Mouse (Mus musculus) CD8-positive naive resting alpha-beta T cell, adult 2 months (primary cell): Measurements from ENCODE around the gene Map3k4.
"Not testable (repeated sequence)": the region's sequence is repeated elsewhere in the genome, so short reads cannot be mapped to it uniquely, and the experiment has no call there.

Experiments used
- DNase-seq, 2 experiments: peaks; one replicate each; pipeline ENCODE4 v3.0.0; 2022; ENCODE audit warnings: low read depth in 2 of 2, low spot score in 2 of 2

The Map3k4 gene

GRCm38 (mm10) chr17:12307251-12308135, 11.1 kb downstream of the Map3k4 start:
- DNase-seq, result peak; percentile 63 to 74

GRCm38 (mm10) chr17:12304658-12305057, 13.9 kb downstream of the Map3k4 start:
- DNase-seq, result no peak

GRCm38 (mm10) chr17:12300896-12301706, 17.5 kb downstream of the Map3k4 start:
- peak; percentile 43 to 67 for DNase-seq

- no peak for DNase-seq
These were observed 18.4 kb downstream of the Map3k4 start for GRCm38 (mm10) chr17:12300127-12300675.

- DNase-seq, result no peak
These were observed 19.2 kb downstream of the Map3k4 start for GRCm38 (mm10) chr17:12299371-12299770.

DNA sequence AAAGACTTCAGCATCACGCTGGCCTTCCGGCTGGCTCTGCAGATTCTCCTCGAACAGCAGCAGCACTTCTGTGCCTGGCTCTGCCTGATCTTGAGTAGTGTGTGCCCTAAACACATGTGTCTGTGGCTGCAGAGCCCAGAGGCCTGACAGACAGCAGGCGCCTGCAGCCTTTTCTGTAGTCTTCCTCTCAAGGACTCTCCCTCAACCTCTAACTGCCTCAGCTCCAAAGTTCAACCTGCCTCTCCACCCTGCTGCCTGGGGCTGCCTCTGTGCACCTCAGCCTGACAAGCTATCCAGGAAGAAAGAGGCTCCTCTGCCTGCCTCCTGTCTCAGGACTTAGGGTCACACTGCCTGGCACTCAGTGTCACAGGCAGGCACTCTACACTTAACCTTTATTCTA, 20.6 kb downstream of the Map3k4 start:
- DNase-seq, result no peak

GRCm38 (mm10) chr17:12297292-12297691, 21.3 kb downstream of the Map3k4 start:
- no peak for DNase-seq

DNA sequence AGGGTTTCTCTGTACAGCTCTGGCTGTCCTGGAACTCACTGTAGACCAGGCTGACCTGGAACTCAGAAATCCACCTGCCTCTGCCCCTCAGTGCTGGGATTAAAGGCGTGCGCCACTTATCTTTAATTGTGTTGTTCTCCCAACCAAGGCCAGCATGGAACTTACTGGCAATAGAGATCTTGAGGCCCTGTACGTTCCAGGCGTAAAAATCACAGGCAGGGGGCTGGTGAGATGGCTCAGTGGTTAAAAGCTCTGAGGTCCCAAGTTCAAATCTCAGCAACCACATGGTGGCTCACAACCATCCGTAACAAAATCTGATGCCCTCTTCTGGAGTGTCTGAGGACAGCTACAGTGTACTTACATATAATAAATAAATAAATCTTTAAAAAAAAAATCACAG, 22.7 kb downstream of the Map3k4 start:
- DNase-seq, result not testable (repeated sequence)

GRCm38 (mm10) chr17:12294424-12294823, 24.2 kb downstream of the Map3k4 start:
- DNase-seq, result no peak

DNA sequence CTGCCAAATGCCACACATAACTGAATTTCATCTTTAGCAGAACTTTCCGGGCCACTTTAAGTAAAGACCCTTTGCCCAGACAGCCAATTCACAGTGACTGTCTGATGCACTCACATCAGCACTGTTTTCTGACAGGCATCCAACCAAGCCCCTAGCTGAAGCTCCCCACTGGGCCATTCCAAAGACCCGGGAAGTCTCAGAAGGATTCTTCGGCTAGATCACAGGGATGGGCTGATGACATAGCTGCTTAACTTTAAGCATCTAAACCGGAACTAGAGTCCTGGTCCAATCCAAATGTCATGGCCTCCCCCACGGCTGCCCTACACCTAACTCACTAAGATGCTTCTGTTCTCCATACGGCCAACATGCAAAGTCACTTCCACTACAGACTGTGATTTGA, 25.0 kb downstream of the Map3k4 start:
- no peak for DNase-seq

GRCm38 (mm10) chr17:12292877-12293276, 25.7 kb downstream of the Map3k4 start:
- no peak for DNase-seq

GRCm38 (mm10) chr17:12292356-12292755, 26.2 kb downstream of the Map3k4 start:
- no peak for DNase-seq

DNA sequence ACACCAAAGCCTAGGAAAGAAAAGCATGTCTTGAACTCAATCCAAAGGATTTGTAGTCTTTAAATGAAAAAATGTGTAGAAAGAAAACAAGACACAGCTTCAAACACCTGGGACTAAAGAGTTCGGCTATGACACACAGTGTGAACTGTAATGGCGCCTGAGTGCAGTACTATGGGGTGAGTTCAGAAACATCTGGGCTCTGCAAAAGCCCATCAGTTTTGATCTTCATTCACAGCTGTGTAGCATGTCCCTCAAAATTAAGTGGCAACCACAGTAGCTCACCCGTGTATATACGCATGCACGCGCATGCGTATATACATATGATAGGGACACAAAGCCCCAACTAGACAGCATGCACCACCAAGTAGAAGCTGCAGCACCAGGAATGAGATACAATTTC, 27.4 kb downstream of the Map3k4 start:
- DNase-seq, result no peak

- DNase-seq, result no peak
These were observed 27.9 kb downstream of the Map3k4 start for GRCm38 (mm10) chr17:12290735-12291134.

DNA sequence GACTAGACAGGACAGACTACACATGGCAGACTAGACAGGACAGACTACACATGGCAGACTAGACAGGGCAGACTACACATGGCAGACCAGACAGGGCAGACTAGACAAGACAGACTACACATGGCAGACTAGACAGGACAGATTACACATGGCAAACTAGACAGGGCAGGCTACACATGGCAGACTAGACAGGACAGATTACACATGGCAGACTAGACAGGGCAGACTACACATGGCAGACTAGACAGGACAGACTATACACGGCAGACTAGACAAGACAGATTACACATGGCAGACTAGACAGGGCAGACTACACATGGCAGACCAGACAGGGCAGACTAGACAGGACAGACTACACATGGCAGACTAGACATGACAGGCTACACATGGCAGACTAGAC, 28.8 kb downstream of the Map3k4 start:
- DNase-seq, result not testable (repeated sequence)

DNA sequence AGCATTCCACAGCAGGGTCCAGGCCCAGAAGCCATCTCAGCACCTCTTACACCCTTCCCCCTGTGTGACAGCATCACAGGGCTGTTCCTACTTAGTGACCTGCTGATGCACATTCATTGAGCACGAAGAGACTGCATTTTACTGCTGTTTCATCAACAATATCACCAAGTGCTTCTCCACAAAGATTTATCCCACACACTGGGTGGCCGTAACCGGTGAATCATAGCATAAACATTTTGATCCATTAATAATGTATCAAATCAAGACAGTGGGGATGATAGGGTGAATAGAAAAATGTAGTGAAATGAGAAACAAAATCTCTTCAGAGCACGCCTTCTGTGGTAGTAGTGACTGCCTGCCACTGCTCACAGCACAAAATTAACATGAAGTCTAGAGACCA, 29.7 kb downstream of the Map3k4 start:
- DNase-seq, result no peak

DNA sequence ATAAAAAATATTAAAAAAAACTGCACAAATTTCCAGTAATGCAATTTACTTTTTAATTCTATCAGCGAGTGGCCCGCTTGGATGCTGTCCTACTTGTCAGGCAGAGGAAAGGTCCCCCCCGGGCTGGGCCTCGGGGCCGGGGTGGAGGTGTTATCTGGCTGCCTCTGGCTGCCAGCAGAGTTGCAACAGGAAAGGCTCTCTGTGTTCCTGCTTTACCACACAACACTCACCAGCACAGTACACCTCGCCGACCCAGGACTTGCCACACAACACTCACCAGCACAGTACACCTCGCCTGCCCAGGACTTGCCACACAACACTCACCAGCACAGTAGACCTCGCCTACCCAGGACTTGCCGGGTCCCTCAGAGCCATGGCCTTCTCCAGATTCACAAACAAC, 38.8 kb downstream of the Map3k4 start:
- DNase-seq, result no peak

- no peak for DNase-seq
These were observed 40.5 kb downstream of the Map3k4 start for GRCm38 (mm10) chr17:12278073-12278472.

- DNase-seq, result no peak
These were observed 41.3 kb downstream of the Map3k4 start for GRCm38 (mm10) chr17:12277297-12277696.

- no peak for DNase-seq
These were observed 41.9 kb downstream of the Map3k4 start for GRCm38 (mm10) chr17:12276496-12277200.

GRCm38 (mm10) chr17:12275756-12276155, 42.8 kb downstream of the Map3k4 start:
- no peak for DNase-seq
